Mouse (Mus musculus) forebrain, embryonic 14.5 days (tissue): ENCODE results near the gene Lpin2. TPM values are rescaled to one million over a fixed set of nuclear protein-coding genes. Genes with fewer than 3 reads are reported as not detected.
A peak's percentile ranks its signal among the peaks of the same experiment; 100 is the strongest.

Source experiments
- ATAC-seq: fragments of 200-750 bp; cut with Nextera tagmentation; 2 replicates; pipeline ENCODE4 v1.8.0; 2017; ENCODE audit warnings: mild to moderate bottlenecking, moderate library complexity
- DNase-seq: peaks from one replicate; pipeline ENCODE4 v3.0.0-alpha.2; 2015; ENCODE audit warnings: low spot score
- H3K27ac ChIP-seq: fragments of 300-500 bp; sonication (generic); 2 replicates; pipeline ENCODE4 v1.5.1; 2014; ENCODE audit warnings: low read depth, mild to moderate bottlenecking, control low read depth, low read length, moderate library complexity
- H3K27me3 ChIP-seq: fragments of 300-500 bp; sonication (generic); replicated peaks from 2 replicates; pipeline ENCODE4 v1.6.1; 2014; ENCODE audit warnings: low read length, control low read depth, mixed read lengths; ENCODE audit not compliant: control insufficient read depth, insufficient read depth
- H3K36me3 ChIP-seq: fragments of 300-500 bp; sonication (generic); 2 replicates; pipeline ENCODE4 v1.6.1; 2014; ENCODE audit warnings: low read length, control low read depth; ENCODE audit not compliant: control insufficient read depth, insufficient read depth
- H3K4me1 ChIP-seq: fragments of 300-500 bp; sonication (generic); 2 replicates; pipeline ENCODE4 v1.6.1; 2014; ENCODE audit warnings: antibody characterized with exemption, low read length, control low read depth; ENCODE audit not compliant: control insufficient read depth, insufficient read depth
- H3K4me2 ChIP-seq: fragments of 300-500 bp; sonication (generic); 2 replicates; pipeline ENCODE4 v1.6.1; 2014; ENCODE audit warnings: mild to moderate bottlenecking, control low read depth, low read length
- H3K4me3 ChIP-seq: fragments of 300-500 bp; sonication (generic); 2 replicates; pipeline ENCODE4 v1.5.1; 2014; ENCODE audit warnings: low read depth, low read length, control low read depth
- H3K9ac ChIP-seq: fragments of 300-500 bp; sonication (generic); 2 replicates; pipeline ENCODE4 v1.6.1; 2014; ENCODE audit warnings: mild to moderate bottlenecking, low read length, control low read depth, moderate library complexity
- H3K9me3 ChIP-seq: fragments of 300-500 bp; sonication (generic); replicated peaks from 2 replicates; pipeline ENCODE4 v1.6.1; 2016; ENCODE audit warnings: low read length, control low read depth, mixed read lengths; ENCODE audit not compliant: control insufficient read depth
- WGBS: fragments of 180-500 bp; shearing (Covaris S2); extraction: QIAGEN DNeasy Blood & Tissue Kit; methylation state at CpG from one replicate; pipeline ENCODE4 v1.1.7; 2014; 5-methylcytosine and 5-hydroxymethylcytosine counted together
- polyA plus RNA-seq: library from polyadenylated mRNA; unstranded; fragments of >200 nt; fragmentation: Nextera tagmentation; extraction: Ambion mirVana; gene quantifications from 2 replicates; pipeline ENCODE4 v1.2.1, GENCODE M21; 2014

Gene Lpin2
- polyA plus RNA-seq, 1 experiment from 2014 or later: 29.8 TPM

DNA sequence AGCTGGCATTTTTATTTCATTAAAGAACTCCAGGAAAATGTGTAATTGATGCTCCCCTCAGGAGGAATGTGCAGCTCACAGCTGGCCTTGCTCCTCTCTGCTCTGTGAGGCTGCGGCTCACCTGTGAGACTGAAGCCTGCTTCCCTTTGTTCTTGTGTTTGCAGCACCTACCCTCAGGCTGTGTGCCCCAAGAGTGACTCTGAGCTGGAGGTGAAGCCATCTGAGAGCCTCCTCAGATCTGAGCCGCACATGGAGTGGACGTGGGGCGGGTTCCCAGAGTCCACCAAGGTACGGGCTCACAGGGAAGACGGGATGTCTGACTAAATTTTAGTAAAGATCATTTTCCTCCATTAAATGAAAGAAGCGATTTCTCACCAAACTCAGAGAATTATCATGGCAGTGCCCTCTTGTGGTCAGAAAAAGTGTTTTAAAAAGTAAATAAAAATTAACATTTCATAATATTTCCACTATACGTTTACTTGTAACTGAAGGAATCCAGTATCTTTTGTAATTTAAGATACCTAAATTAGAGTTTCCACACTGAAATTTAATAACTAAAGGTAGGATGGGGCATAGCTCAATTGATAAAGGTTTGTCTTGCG, 47.8 kb downstream of the Lpin2 start:
- no peak overlapping the region for H3K4me2 ChIP-seq
- H3K27ac ChIP-seq: no peak overlapping the region
- peak; percentile 55 for DNase-seq
- no peaks in the 10 kb centered on the region for H3K4me1 ChIP-seq
- 82% methylated on average over 9 of the region's 9 CpGs for WGBS
- no peak for ATAC-seq
- H3K36me3 ChIP-seq: peaks cover 36% of the 10 kb centered on the region
- no peak overlapping the region for H3K9ac ChIP-seq
- no peaks in the 10 kb centered on the region for H3K27me3 ChIP-seq
- no peaks in the 10 kb centered on the region for H3K9me3 ChIP-seq
- H3K4me3 ChIP-seq: no peak overlapping the region

DNA sequence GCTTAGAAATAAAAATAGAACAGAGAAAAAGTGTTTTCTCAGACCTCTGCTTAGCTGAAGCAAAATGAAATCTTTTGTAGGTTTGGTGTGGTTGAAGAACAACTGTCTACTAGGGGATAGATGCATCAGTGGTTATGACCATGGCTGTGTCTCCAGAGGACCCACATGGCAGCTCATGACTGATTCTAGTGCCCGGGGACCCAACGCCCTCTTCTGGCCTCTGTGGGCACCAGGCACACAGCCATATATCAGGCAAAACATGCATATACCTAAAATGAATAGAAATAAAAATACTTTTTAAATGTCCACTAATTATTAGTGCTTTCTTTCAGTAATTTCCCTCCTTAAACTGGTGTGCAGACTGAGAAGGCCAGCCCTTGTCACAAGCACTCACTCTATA, 49.6 kb downstream of the Lpin2 start:
- H3K4me1 ChIP-seq: no peaks in the 10 kb centered on the region
- 82% methylated on average over 2 of the region's 2 CpGs for WGBS
- no peak overlapping the region for H3K4me3 ChIP-seq

DNA sequence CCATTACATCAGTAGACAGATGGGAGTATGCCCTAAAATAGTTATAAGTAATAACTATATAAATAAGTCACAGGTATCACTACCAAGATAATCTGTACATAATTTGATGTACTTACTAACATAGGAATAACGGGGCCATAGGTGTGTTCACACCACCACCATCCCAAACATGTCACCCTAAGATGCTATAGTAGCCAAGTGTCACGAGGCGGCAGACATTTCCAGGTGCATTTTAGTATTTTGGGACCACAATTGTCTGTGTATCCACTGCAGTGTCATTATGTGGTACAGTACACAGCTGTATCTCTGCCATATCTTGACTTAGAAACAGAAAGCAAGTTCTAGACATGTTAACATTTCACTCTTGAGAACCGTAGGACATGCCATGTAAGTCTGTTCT, 50.9 kb downstream of the Lpin2 start:
- no peak for DNase-seq
- no peaks in the 10 kb centered on the region for H3K4me1 ChIP-seq

More for the DNA sequence above, 49.6 kb downstream of the Lpin2 start:
- Histone ChIP-seq H3K27ac (no peak overlapping the region), H3K4me2 (no peak overlapping the region), H3K9me3 (no peaks in the 10 kb centered on the region), H3K36me3 (peaks cover 47% of the 10 kb centered on the region), H3K27me3 (no peaks in the 10 kb centered on the region), H3K9ac (no peak overlapping the region)
- ATAC-seq (no peak), DNase-seq (no peak)

DNA sequence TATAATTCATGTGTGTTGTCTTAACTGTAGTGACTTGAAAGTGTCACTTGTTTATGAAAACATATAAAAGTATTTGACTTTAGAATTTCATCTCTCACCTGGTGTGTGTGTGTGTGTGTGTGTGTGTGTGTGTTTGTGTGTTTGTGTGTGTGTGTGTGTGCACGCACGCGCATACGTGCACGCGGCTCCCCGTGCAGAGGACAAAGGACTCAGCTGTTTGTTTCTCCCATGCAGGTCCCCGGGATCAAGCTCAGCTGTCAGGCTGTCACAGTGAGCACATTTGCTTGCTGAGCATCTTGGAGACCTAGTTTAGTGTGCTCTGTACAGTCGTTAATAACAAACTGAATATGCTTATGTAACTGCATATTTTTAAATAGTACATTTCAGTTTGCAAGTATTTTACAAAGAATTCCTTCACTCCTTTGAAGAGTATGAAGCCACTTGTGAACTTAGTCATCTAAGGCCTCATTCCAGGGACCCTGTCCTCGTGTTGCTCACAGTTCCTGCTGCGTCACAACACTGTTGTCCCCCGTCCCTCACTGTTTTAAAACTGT, 51.8 kb downstream of the Lpin2 start:
- Histone ChIP-seq H3K9me3 (no peaks in the 10 kb centered on the region), H3K4me2 (no peak overlapping the region), H3K4me1 (no peaks in the 10 kb centered on the region), H3K36me3 (peaks cover 66% of the 10 kb centered on the region), H3K27me3 (no peaks in the 10 kb centered on the region), H3K4me3 (no peak overlapping the region), H3K27ac (no peak overlapping the region), H3K9ac (no peak overlapping the region)
- ATAC-seq: no peak
- DNase-seq: no peak
- WGBS: 93% methylated on average over 12 of the region's 12 CpGs

More for the DNA sequence above, 50.9 kb downstream of the Lpin2 start:
- peaks cover 58% of the 10 kb centered on the region for H3K36me3 ChIP-seq
- H3K9ac ChIP-seq: no peak overlapping the region
- WGBS: 98% methylated on average over 4 of the region's 4 CpGs
- H3K4me2 ChIP-seq: no peak overlapping the region
- H3K9me3 ChIP-seq: no peaks in the 10 kb centered on the region
- H3K27me3 ChIP-seq: no peaks in the 10 kb centered on the region
- ATAC-seq: no peak
- no peak overlapping the region for H3K27ac ChIP-seq
- no peak overlapping the region for H3K4me3 ChIP-seq

DNA sequence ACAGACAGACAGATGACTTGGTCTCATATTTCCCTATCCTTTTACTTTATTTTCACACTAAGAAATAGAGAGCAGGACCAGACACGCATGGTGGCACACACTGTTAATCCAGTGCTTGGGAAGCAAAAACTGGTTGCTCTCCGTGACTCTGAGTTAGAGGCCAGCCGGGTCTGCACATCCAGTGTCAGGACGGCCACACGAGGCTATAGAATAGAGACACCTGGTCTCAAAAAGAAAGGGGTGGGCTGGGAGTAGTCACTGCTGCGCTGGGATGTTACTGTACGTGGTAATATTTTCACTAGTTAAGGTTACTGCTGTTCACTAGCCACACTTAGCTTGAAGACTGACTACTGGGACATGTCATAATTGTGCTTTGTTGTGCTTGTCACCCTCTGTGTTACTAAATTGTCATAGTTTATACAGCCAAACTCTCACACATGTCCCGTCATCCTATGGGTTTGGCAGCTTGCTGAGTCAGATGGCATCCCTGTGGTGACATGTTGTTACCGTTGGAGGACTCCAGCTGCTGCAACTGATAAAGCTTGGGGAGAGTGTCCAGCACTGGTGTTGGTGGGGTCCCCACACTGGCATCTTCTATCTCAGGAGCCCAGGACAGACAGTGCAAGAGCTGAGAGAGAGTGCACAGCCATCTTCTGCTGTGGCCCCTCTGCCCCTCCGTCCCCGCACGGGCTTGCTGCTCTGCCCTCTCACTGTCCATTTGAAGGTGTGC, 53.0 kb downstream of the Lpin2 start:
- 89% methylated on average over 12 of the region's 12 CpGs for WGBS
- Histone ChIP-seq H3K9ac (no peak overlapping the region), H3K4me2 (no peak overlapping the region), H3K27ac (no peak overlapping the region), H3K4me3 (no peak overlapping the region), H3K9me3 (no peaks in the 10 kb centered on the region), H3K36me3 (peaks cover 66% of the 10 kb centered on the region), H3K27me3 (no peaks in the 10 kb centered on the region), H3K4me1 (no peaks in the 10 kb centered on the region)
- no peak for ATAC-seq
- DNase-seq: no peak

DNA sequence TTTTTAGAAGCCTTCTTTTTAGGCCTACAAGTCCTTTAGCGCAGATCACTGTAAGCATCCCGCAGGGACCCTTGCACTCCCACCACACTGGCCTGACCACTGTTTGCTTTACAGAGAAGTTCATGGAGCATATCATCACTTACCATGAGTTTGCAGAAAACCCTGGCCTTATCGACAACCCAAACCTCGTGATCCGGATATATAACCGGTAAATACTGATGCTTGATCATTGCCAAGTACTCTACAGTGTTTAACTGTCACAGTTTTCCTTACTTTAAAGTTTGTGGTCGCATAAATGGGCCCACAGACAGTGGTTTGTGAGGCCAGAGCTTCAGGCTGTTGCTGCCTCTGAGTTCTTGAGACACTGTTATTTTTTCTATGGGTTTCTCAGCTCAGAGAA, 56.1 kb downstream of the Lpin2 start:
- no peak overlapping the region for H3K4me2 ChIP-seq
- H3K4me1 ChIP-seq: no peaks in the 10 kb centered on the region
- no peak for DNase-seq
- H3K27me3 ChIP-seq: no peaks in the 10 kb centered on the region
- H3K4me3 ChIP-seq: no peak overlapping the region
- H3K9ac ChIP-seq: no peak overlapping the region
- H3K36me3 ChIP-seq: peaks cover 78% of the 10 kb centered on the region
- H3K27ac ChIP-seq: no peak overlapping the region
- 96% methylated on average over 7 of the region's 7 CpGs for WGBS
- no peaks in the 10 kb centered on the region for H3K9me3 ChIP-seq
- ATAC-seq: no peak

DNA sequence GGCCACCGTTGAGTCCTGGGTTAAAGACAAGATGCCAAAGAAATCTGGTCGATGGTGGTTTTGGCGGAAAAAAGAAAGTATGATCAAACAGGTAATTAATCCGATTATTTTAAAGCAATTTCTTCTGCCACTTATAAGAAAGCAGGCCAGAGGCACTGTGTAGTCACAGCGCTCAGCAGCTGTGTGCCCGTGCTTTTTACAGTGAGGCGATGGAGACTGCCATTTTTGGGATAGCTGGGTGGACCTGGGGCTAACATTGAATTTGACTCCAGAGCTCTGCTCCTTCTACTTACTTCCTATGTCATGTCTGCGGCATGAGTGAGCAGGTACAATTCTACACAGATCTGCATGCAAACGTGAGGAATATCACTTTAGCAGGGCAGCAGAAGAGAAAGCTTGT, 58.5 kb downstream of the Lpin2 start:
- H3K9ac ChIP-seq: no peak overlapping the region
- H3K36me3 ChIP-seq: peaks cover 83% of the 10 kb centered on the region
- H3K9me3 ChIP-seq: no peaks in the 10 kb centered on the region
- DNase-seq (no peak), ATAC-seq (no peak)
- H3K4me1 ChIP-seq: no peaks in the 10 kb centered on the region
- H3K27ac ChIP-seq: no peak overlapping the region
- H3K4me2 ChIP-seq: no peak overlapping the region
- H3K4me3 ChIP-seq: no peak overlapping the region
- 95% methylated on average over 9 of the region's 9 CpGs for WGBS
- H3K27me3 ChIP-seq: no peaks in the 10 kb centered on the region

DNA sequence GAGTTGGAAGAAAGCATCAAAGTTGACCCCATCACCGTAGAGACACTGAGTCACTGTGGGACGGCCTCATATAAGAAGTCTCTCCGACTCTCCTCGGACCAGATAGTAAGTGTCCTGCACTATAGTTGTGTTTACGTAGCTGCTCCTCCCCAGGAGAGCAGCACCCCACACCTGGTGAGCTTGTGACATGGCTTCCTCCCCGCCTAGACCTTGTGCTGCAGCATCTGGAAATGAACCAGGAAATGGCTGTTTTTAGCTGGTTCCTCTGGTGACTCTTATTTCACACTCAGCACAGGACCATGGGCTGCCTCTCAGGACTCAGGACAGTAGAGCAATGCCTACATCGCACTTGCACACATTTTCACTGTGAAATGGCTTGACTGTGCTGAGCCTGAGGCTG, 60.3 kb downstream of the Lpin2 start:
- DNase-seq: no peak

DNA sequence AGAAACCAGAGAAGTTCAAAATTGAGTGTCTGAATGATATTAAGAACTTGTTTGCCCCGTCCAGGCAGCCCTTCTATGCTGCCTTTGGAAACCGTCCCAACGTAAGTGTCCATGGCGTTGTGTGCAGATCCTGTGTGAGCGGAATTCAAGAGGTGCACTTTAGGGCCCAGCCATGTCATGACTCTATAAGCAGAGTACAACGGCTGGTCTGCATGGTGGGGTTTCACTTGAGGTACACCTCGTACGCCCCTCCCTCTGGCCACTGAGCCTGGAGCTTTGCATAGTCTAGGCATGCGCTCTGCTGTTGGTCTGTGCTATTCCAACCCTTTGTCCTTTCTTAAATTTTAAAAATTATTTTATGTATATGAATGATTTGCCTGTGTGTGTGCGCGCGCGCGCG, 62.8 kb downstream of the Lpin2 start:
- no peak for DNase-seq
- H3K4me2 ChIP-seq: no peak overlapping the region
- H3K27me3 ChIP-seq: no peaks in the 10 kb centered on the region
- H3K36me3 ChIP-seq: peaks cover 84% of the 10 kb centered on the region
- no peak for ATAC-seq
- no peak overlapping the region for H3K27ac ChIP-seq
- WGBS: 96% methylated on average over 15 of the region's 15 CpGs
- H3K9me3 ChIP-seq: no peaks in the 10 kb centered on the region
- H3K9ac ChIP-seq: no peak overlapping the region
- no peak overlapping the region for H3K4me3 ChIP-seq
- no peaks in the 10 kb centered on the region for H3K4me1 ChIP-seq

More for the DNA sequence above, 60.3 kb downstream of the Lpin2 start:
- Histone ChIP-seq H3K36me3 (peaks cover 91% of the 10 kb centered on the region), H3K4me3 (no peak overlapping the region), H3K9me3 (no peaks in the 10 kb centered on the region), H3K4me2 (no peak overlapping the region), H3K27ac (no peak overlapping the region), H3K9ac (no peak overlapping the region), H3K4me1 (no peaks in the 10 kb centered on the region), H3K27me3 (no peaks in the 10 kb centered on the region)
- 94% methylated on average over 7 of the region's 7 CpGs for WGBS
- no peak for ATAC-seq
